Mouse (Mus musculus) liver, embryonic 11.5 days (tissue): ENCODE data around the gene Rtn4r. TPM values are rescaled to one million over a fixed set of nuclear protein-coding genes. Genes with fewer than 3 reads are reported as not detected.

ENCODE experiments used
- ATAC-seq: fragments of 200-750 bp; cut with Nextera tagmentation; replicated peaks from 2 replicates; pipeline ENCODE4 v1.8.0; 2017; ENCODE audit warnings: moderate number of reproducible peaks, mild to moderate bottlenecking, moderate TSS enrichment, moderate library complexity; ENCODE audit not compliant: low FRiP score
- DNase-seq: peaks from one replicate; pipeline ENCODE4 v3.0.0-alpha.2; 2017; ENCODE audit warnings: low spot score
- H3K27ac ChIP-seq: fragments of 300-500 bp; sonication (generic); 2 replicates; pipeline ENCODE4 v1.5.1; 2014; ENCODE audit warnings: mild to moderate bottlenecking, low read depth, low read length, control low read depth
- H3K27me3 ChIP-seq: fragments of 300-500 bp; sonication (generic); replicated peaks from 2 replicates; pipeline ENCODE4 v1.6.1; 2014; ENCODE audit warnings: low read length, mixed read lengths; ENCODE audit not compliant: control insufficient read depth, insufficient read depth
- H3K36me3 ChIP-seq: fragments of 300-500 bp; sonication (generic); 2 replicates; pipeline ENCODE4 v1.6.1; 2014; ENCODE audit warnings: mild to moderate bottlenecking, low read length, moderate library complexity, mixed read lengths; ENCODE audit not compliant: control insufficient read depth, insufficient read depth
- H3K4me1 ChIP-seq: fragments of 300-500 bp; sonication (generic); replicated peaks from 2 replicates; pipeline ENCODE4 v1.6.1; 2014; ENCODE audit warnings: low read length, mixed read lengths; ENCODE audit not compliant: control insufficient read depth, insufficient read depth
- H3K4me2 ChIP-seq: fragments of 300-500 bp; sonication (generic); 2 replicates; pipeline ENCODE4 v1.6.1; 2014; ENCODE audit warnings: mild to moderate bottlenecking, control low read depth, moderate library complexity
- H3K4me3 ChIP-seq: fragments of 300-500 bp; sonication (generic); 2 replicates; pipeline ENCODE4 v1.5.1; 2014; ENCODE audit warnings: low read depth, low read length, control low read depth
- H3K9ac ChIP-seq: fragments of 300-500 bp; sonication (generic); 2 replicates; pipeline ENCODE4 v1.6.1; 2014; ENCODE audit warnings: low read depth, low read length, control low read depth
- H3K9me3 ChIP-seq: fragments of 300-500 bp; sonication (generic); 2 replicates; pipeline ENCODE4 v1.6.1; 2016; ENCODE audit warnings: low read length, inconsistent platforms, mixed read lengths; ENCODE audit not compliant: control insufficient read depth
- WGBS: fragments of 180-500 bp; shearing (Covaris S2); extraction: QIAGEN DNeasy Blood & Tissue Kit; methylation state at CpG from one replicate; pipeline ENCODE4 v1.1.7; 2014; 5-methylcytosine and 5-hydroxymethylcytosine counted together
- microRNA-seq: library from miRNA; unstranded; fragments of <30 nt; microRNA quantifications from one replicate; pipeline ENCODE4, GENCODE M21; 2017; ENCODE audit warnings: borderline number of aligned reads
- polyA plus RNA-seq: library from polyadenylated mRNA; unstranded; fragments of >200 nt; fragmentation: Nextera tagmentation; extraction: Ambion mirVana; gene quantifications from 2 replicates; pipeline ENCODE4 v1.2.1, GENCODE M21; 2014

Rtn4r gene
- polyA plus RNA-seq, 1 experiment from 2014 or later = 0.96 TPM

DNA sequence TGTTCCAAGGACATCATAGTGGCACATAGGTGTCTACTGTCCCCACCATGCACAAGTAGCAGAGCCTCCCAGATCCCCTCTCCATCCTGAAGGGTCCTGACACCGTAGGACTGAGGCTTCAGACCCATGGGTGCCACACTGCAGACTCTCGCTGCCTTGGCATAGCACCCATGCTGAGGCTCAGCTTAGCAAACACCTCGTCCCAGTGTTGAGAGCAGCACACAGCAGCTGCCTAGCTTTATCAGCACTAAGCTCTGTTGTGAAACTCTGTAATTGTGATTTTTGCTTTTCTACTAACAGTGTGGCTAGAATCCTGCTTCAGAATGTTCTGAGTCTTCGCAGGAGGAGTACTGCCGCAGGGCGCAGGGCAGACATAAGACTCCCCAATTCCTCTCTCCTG lies 70.4 kb downstream of the Rtn4r start:
- Histone ChIP-seq H3K9ac (no peak overlapping the region), H3K36me3 (no peaks in the 10 kb centered on the region), H3K4me1 (no peaks in the 10 kb centered on the region; the same call in 1 of the 2 replicates), H3K4me3 (no peak overlapping the region), H3K27me3 (no peaks in the 10 kb centered on the region), H3K9me3 (no peaks in the 10 kb centered on the region), H3K4me2 (no peak overlapping the region), H3K27ac (no peak overlapping the region)
- ATAC-seq (no peak), DNase-seq (no peak)
- 79% methylated on average over 6 of the region's 6 CpGs for WGBS

DNA sequence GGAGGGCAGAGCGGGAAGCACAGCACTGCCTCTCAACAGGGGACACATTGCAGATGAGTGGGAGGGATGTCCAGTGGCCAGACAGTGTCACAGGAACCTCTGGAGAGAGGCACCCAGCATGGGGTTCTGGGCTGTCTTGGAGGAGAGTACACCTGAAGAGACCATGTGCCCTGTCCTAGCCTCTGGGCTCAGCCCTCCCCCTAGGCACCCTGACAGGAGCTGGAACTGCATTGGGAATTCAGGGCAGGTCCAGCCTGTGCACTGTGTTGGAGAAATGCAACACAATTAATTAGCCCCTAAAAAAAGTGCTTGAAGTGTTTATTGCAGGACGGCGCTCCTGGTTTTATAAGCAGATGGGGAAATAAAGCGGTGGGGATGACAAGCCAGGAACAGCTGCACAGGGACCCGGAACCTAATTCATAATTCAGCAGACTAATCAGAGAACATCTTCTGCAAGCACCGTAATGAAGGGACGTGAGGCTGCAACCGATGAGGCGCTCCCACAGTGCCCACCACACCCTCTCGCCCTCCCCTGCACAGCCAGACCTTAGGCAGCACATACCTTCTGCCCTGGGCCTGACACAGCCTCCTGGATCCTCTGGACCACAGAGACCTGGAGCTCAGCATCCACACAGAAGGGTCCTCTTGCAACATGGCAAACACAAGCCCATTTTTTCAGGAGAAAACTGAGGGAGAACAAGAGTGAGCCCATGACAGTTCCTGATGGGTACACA lies 71.1 kb downstream of the Rtn4r start:
- H3K27ac ChIP-seq = no peak overlapping the region
- H3K36me3 ChIP-seq = no peaks in the 10 kb centered on the region
- no peaks in the 10 kb centered on the region; the same call in 1 of the 2 replicates for H3K4me1 ChIP-seq
- no peak overlapping the region for H3K4me3 ChIP-seq
- DNase-seq (no peak), ATAC-seq (no peak)
- WGBS = 80% methylated on average over 10 of the region's 10 CpGs
- no peaks in the 10 kb centered on the region for H3K9me3 ChIP-seq
- H3K27me3 ChIP-seq = no peaks in the 10 kb centered on the region
- H3K4me2 ChIP-seq = no peak overlapping the region
- H3K9ac ChIP-seq = no peak overlapping the region

GRCm38 (mm10) chr16:18200062-18200461 lies 72.6 kb downstream of the Rtn4r start:
- WGBS = 74% methylated on average over 2 of the region's 2 CpGs
- no peaks in the 10 kb centered on the region for H3K27me3 ChIP-seq
- no peak overlapping the region for H3K4me2 ChIP-seq
- H3K36me3 ChIP-seq = no peaks in the 10 kb centered on the region
- H3K4me1 ChIP-seq = no peaks in the 10 kb centered on the region; the same call in 1 of the 2 replicates
- no peaks in the 10 kb centered on the region for H3K9me3 ChIP-seq
- DNase-seq (no peak), ATAC-seq (no peak)
- no peak overlapping the region for H3K4me3 ChIP-seq
- H3K9ac ChIP-seq = no peak overlapping the region
- no peak overlapping the region for H3K27ac ChIP-seq

DNA sequence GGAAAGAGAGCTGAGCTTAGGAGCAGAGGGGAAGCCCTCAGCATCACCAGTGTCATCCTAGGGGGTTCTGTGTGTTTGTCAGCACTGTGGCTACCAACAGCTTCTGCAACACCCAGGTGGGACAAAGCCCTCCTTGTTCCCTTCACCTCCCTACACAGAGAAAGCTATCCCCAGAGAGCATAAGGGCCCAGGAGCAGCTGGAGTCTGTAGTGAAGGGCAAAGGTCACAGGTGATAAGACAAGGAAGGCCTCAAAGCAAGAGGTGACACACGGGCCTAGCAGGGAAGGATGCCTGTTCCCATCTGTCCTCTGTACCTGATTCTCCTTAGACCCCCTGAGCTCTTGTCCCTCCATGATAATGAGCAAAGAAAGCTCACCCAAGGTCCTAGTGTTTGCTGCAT lies 74.2 kb downstream of the Rtn4r start:
- Histone ChIP-seq H3K4me2 (no peak overlapping the region), H3K4me3 (no peak overlapping the region), H3K9me3 (no peaks in the 10 kb centered on the region), H3K9ac (no peak overlapping the region), H3K27me3 (no peaks in the 10 kb centered on the region), H3K27ac (no peak overlapping the region), H3K4me1 (no peaks in the 10 kb centered on the region), H3K36me3 (no peaks in the 10 kb centered on the region)
- WGBS = 18% methylated on average over 1 of the region's 1 CpGs
- ATAC-seq (no peak), DNase-seq (no peak)

Small RNA genes within 50 kb of the gene (microRNA-seq; reads per million reads assigned to microRNA genes)
- gene Mir6366 = not detected

Other genes starting within 250 kb of the Rtn4r start
- 0.18 and 0.25 TPM in 2 replicates for gene Gm20518, start 236.0 kb upstream of the Rtn4r start, polyA plus RNA-seq
- gene Tssk1, start 233.4 kb upstream of the Rtn4r start, polyA plus RNA-seq = not detected in 2 replicates
- 47.9 and 52.9 TPM in 2 replicates for gene Dgcr2, start 229.1 kb upstream of the Rtn4r start, polyA plus RNA-seq
- 0.12 TPM in 1 of 2 replicates, not detected in the other for gene Tssk2, start 229.0 kb upstream of the Rtn4r start, polyA plus RNA-seq
- 24.4 and 26.4 TPM in 2 replicates for gene Ess2, start 216.3 kb upstream of the Rtn4r start, polyA plus RNA-seq
- 0.21 and 0.29 TPM in 2 replicates for gene Gsc2, start 212.6 kb upstream of the Rtn4r start, polyA plus RNA-seq
- gene Slc25a1, start 199.4 kb upstream of the Rtn4r start, polyA plus RNA-seq = 138 and 140 TPM in 2 replicates
- not detected in 2 replicates for gene Vpreb2, start 147.2 kb upstream of the Rtn4r start, polyA plus RNA-seq
- gene Dgcr6, start 74.8 kb upstream of the Rtn4r start, polyA plus RNA-seq = 74.1 and 79.8 TPM in 2 replicates
- 16.5 and 19.1 TPM in 2 replicates for gene Prodh, start 37.4 kb upstream of the Rtn4r start, polyA plus RNA-seq
- gene Ccdc188, start 90.2 kb downstream of the Rtn4r start, polyA plus RNA-seq = not detected in 2 replicates
- gene Zdhhc8, start 107.5 kb downstream of the Rtn4r start, polyA plus RNA-seq = 7.7 and 7.8 TPM in 2 replicates
- 127 and 130 TPM in 2 replicates for gene Trmt2a, start 121.0 kb downstream of the Rtn4r start, polyA plus RNA-seq
- 943 and 989 TPM in 2 replicates for gene Ranbp1, start 121.1 kb downstream of the Rtn4r start, polyA plus RNA-seq
- 1.5 and 4.1 TPM in 2 replicates for gene Gm49776, start 130.7 kb downstream of the Rtn4r start, polyA plus RNA-seq
- 29.0 and 30.8 TPM in 2 replicates for gene Dgcr8, start 161.6 kb downstream of the Rtn4r start, polyA plus RNA-seq
- gene Tango2, start 220.5 kb downstream of the Rtn4r start, polyA plus RNA-seq = 104 and 109 TPM in 2 replicates
- 13.8 and 15.5 TPM in 2 replicates for gene Arvcf, start 220.5 kb downstream of the Rtn4r start, polyA plus RNA-seq